Comparison of ENCODE assay signal across 19 mouse cellular contexts in the genomic region with DNA sequence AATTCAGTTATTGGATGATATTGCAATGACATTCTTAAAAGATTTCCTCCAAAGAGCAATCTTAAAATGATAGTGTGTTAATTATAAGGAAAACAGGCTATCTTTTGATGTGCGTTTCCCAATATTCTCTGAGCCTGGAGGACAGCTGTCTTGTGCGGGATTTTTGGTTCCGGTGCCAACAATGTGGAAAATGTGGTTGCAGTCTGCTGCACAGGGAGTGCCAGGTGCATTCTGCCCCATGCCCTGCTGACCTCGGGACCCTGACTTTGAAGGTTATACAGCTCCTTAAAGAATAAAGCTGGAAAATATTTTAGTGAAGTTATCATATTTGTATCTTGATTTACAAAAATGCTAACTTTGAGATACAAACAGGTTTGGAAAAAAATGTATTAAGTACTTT.
"Had no signal": no experiment of that assay in that cellular context is flagged by ENCODE, and none has a peak within 500 bp of the region (broad histone marks: within the 10 kb centered on the region; RNA-seq: fewer than 3 reads in every experiment).

No protein-coding gene starts in this region.

- H3K4me3 ChIP-seq: megakaryocyte, embryonic 14.5 days; midbrain, embryonic 13.5 days; midbrain, embryonic 15.5 days; neural tube, embryonic 13.5 days; neural tube, embryonic 15.5 days had no signal

- H3K27ac ChIP-seq: macrophage; midbrain, embryonic 13.5 days; midbrain, embryonic 15.5 days had no signal

- H3K27me3 ChIP-seq: megakaryocyte, embryonic 14.5 days; midbrain, embryonic 13.5 days; midbrain, embryonic 15.5 days; neural tube, embryonic 13.5 days; neural tube, embryonic 15.5 days had no signal

- H3K4me2 ChIP-seq: lung, embryonic 14.5 days; midbrain, embryonic 11.5 days; midbrain, embryonic 13.5 days; midbrain, embryonic 15.5 days; neural tube, embryonic 13.5 days; neural tube, embryonic 15.5 days had no signal

- ATAC-seq: midbrain, embryonic 13.5 days; midbrain, embryonic 15.5 days had no signal

- H3K9me3 ChIP-seq: megakaryocyte, embryonic 14.5 days; midbrain, embryonic 13.5 days; midbrain, embryonic 15.5 days; neural tube, embryonic 13.5 days; neural tube, embryonic 15.5 days had no signal

- DNase-seq: lung, adult 18-20 months; lung, embryonic 14.5 days; lung, postnatal 14 days; lung, postnatal 36 days; retina, postnatal 1 day; right cerebral cortex, adult 18-20 months; right cerebral cortex, postnatal 25 days; right cerebral cortex, postnatal 4 days; spleen, adult 18-20 months; thymus, adult 18-20 months; thymus, postnatal 14 days; thymus, postnatal 36 days had no signal

- H3K9ac ChIP-seq: lung, embryonic 14.5 days; midbrain, embryonic 13.5 days; midbrain, embryonic 15.5 days; neural tube, embryonic 13.5 days; neural tube, embryonic 15.5 days had no signal
